Mouse (Mus musculus) intestine, embryonic 14.5 days (tissue): ENCODE measurements around the gene Gm498. TPM values are rescaled to one million over a fixed set of nuclear protein-coding genes. Genes with fewer than 3 reads are reported as not detected.

Experiments
- ATAC-seq: fragments of 200-750 bp; cut with Nextera tagmentation; replicated peaks from 2 replicates; pipeline ENCODE4 v1.8.0; 2017; ENCODE audit warnings: low read depth, moderate number of reproducible peaks, moderate TSS enrichment, moderate library complexity; ENCODE audit not compliant: low FRiP score, low TSS enrichment
- DNase-seq: peaks from one replicate; pipeline ENCODE4 v3.0.0-alpha.2; 2018; ENCODE audit warnings: low spot score
- H3K27ac ChIP-seq: fragments of 300-500 bp; sonication (generic); 2 replicates; pipeline ENCODE4 v1.5.1; 2014; ENCODE audit warnings: low read depth, mild to moderate bottlenecking, control low read depth
- H3K27me3 ChIP-seq: fragments of 300-500 bp; sonication (generic); replicated peaks from 2 replicates; pipeline ENCODE4 v1.6.1; 2014; ENCODE audit warnings: low read length, control low read depth; ENCODE audit not compliant: control insufficient read depth, insufficient read depth
- H3K36me3 ChIP-seq: fragments of 300-500 bp; sonication (generic); 2 replicates; pipeline ENCODE4 v1.6.1; 2014; ENCODE audit warnings: low read length, control low read depth; ENCODE audit not compliant: control insufficient read depth, insufficient read depth
- H3K4me1 ChIP-seq: fragments of 300-500 bp; sonication (generic); replicated peaks from 2 replicates; pipeline ENCODE4 v1.6.1; 2014; ENCODE audit warnings: low read length, control low read depth, mixed read lengths; ENCODE audit not compliant: control insufficient read depth, insufficient read depth
- H3K4me2 ChIP-seq: fragments of 300-500 bp; sonication (generic); 2 replicates; pipeline ENCODE4 v1.6.1; 2014; ENCODE audit warnings: low read length
- H3K4me3 ChIP-seq: fragments of 300-500 bp; sonication (generic); 2 replicates; pipeline ENCODE4 v1.5.1; 2014; ENCODE audit warnings: low read depth, low read length, control low read depth, mixed read lengths
- H3K9ac ChIP-seq: fragments of 300-500 bp; sonication (generic); 2 replicates; pipeline ENCODE4 v1.6.1; 2014; ENCODE audit warnings: mild to moderate bottlenecking, low read length
- H3K9me3 ChIP-seq: fragments of 300-500 bp; sonication (generic); 2 replicates; pipeline ENCODE4 v1.6.1; 2016; ENCODE audit warnings: low read length, control low read depth; ENCODE audit not compliant: control insufficient read depth
- WGBS: fragments of 180-500 bp; shearing (Covaris S2); extraction: QIAGEN DNeasy Blood & Tissue Kit; methylation state at CpG from one replicate; pipeline ENCODE4 v1.1.7; 2014; 5-methylcytosine and 5-hydroxymethylcytosine counted together
- polyA plus RNA-seq: library from polyadenylated mRNA; unstranded; fragments of >200 nt; fragmentation: Nextera tagmentation; extraction: Ambion mirVana; gene quantifications from 2 replicates; pipeline ENCODE4 v1.2.1, GENCODE M21; 2014

Gene Gm498
- polyA plus RNA-seq, 1 experiment from 2014 or later = not detected

DNA sequence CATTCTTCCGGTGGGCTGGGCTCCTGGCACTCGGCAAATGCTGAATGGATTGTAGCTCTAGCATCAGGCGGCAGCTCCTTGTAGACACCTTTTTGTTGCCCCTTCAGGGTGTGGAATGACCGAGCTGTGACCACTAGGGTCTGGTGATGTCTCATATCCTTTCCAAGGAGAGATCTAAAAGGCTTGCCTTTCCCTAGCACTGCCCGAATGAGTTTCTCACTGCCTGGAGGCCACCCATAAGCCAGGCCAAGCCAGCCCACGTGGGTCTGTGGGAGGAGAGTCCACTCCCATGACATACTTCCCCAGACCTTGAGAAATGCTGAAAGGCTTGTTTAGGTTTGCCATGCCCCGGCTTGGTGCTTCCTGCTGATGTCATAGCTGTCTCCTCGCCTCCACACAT is 34.4 kb upstream of the Gm498 start:
- Histone ChIP-seq H3K27me3 (no peaks in the 10 kb centered on the region), H3K9ac (no peak overlapping the region), H3K36me3 (peaks cover 8% of the 10 kb centered on the region), H3K9me3 (no peaks in the 10 kb centered on the region), H3K4me2 (no peak overlapping the region), H3K4me3 (no peak overlapping the region), H3K4me1 (peaks cover 16% of the 10 kb centered on the region), H3K27ac (no peak overlapping the region)
- DNase-seq (no peak), ATAC-seq (no peak)
- WGBS = 73% methylated on average over 8 of the region's 8 CpGs

DNA sequence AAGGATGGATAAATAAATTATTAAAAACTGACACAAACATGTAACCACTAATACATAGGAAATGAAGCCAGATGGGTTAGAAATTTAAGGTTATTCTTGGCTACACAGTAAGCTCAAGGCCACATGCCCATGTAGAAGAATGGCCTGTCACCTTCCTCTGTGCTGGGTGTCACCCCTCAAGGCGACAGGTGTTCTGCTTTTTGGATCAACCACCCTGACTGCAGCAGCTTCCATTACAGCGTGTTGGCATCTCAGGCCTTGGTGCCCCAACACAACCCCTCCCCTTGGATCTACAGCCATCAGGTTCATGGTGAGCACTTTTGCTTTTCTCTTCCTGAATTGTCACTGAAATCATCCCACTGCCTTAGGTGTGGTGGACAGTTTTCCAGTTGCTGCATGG is 34.0 kb upstream of the Gm498 start:
- 94% methylated on average over 2 of the region's 2 CpGs for WGBS
- DNase-seq (no peak), ATAC-seq (no peak)
- Histone ChIP-seq H3K36me3 (peaks cover 11% of the 10 kb centered on the region), H3K27ac (no peak overlapping the region), H3K9me3 (no peaks in the 10 kb centered on the region), H3K9ac (no peak overlapping the region), H3K27me3 (no peaks in the 10 kb centered on the region), H3K4me3 (no peak overlapping the region), H3K4me1 (peaks cover 16% of the 10 kb centered on the region), H3K4me2 (no peak overlapping the region)

DNA sequence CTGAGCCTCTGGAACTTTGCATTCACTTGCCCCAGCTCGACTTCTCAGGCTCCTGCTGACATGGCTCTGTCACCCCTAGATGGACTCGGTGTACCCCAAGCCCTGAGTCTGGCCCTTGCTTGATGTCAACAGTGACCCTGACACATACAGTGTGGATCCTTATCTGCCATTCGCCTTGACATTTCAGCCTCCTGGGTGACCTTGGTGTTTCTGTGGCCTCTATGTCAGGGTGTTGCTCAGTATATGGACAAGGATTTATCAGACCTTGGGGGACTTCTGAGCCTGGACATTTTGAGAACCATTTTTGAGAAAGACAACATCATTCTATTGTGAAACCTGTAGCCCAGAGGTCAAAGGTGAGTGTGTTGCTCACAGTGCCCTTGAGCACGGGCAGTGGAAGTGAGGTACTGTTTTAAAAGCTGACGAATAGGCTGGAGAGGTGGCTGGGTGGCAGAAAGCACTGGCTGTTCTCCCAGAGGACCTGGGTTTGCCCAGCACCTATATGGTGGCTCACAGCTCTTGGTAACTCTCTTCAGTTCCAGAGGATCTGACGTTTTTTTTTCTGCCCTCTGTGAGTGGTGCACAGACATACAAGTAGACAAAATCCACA is 33.0 kb upstream of the Gm498 start:
- Histone ChIP-seq H3K4me3 (no peak overlapping the region), H3K9me3 (no peaks in the 10 kb centered on the region), H3K36me3 (peaks cover 22% of the 10 kb centered on the region), H3K4me2 (no peak overlapping the region), H3K27me3 (no peaks in the 10 kb centered on the region), H3K9ac (no peak overlapping the region), H3K27ac (no peak overlapping the region), H3K4me1 (peaks cover 16% of the 10 kb centered on the region)
- DNase-seq = no peak
- ATAC-seq = no peak
- WGBS = 80% methylated on average over 6 of the region's 6 CpGs

DNA sequence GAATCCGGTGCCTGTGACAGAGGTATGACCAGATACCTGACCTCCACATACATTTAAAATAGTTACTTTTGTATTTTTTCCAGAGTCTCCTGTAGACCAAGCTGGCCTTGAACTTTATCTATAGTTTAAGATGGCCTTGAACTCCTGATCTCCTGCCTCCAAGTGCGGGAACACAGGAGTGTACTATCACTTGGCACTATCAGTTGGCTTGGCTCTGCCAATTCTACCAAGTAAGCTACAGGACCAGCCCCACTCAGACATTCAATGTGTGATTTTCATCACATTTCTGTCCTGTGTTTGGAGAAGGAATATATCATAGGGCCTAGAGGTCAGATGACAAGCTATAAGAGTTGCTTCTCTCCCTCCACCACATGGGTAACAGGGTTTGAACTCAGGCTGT is 32.3 kb upstream of the Gm498 start:
- H3K4me2 ChIP-seq = no peak overlapping the region
- no peaks in the 10 kb centered on the region for H3K9me3 ChIP-seq
- H3K36me3 ChIP-seq = peaks cover 28% of the 10 kb centered on the region
- ATAC-seq = no peak
- no peak for DNase-seq
- H3K9ac ChIP-seq = no peak overlapping the region
- no peak overlapping the region for H3K4me3 ChIP-seq
- no peak overlapping the region for H3K27ac ChIP-seq
- no peaks in the 10 kb centered on the region for H3K27me3 ChIP-seq
- peaks cover 16% of the 10 kb centered on the region for H3K4me1 ChIP-seq
- WGBS = 85% methylated on average over 2 of the region's 2 CpGs

DNA sequence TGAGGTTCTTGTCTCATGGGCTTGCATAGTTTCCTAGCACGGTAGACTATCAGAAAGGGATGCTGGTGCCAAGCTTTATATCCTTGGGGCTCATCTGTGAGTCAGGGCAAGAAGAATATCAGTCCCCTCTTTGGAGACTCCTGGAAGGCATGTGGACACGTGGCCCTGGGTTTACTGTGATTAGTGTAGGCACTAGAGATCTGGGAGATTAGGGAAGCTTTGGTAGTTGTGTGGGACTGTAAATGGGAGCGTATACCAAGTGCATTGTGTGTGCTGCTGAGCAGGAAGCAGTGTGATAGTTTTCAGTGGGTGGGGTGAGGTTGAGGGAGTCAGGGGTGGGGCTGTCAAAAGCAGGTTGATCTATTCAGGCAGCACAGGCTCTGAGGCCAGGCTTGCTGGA is 31.7 kb upstream of the Gm498 start:
- Histone ChIP-seq H3K4me1 (peaks cover 16% of the 10 kb centered on the region), H3K9me3 (no peaks in the 10 kb centered on the region), H3K27ac (no peak overlapping the region), H3K4me3 (no peak overlapping the region), H3K27me3 (no peaks in the 10 kb centered on the region), H3K36me3 (peaks cover 34% of the 10 kb centered on the region), H3K4me2 (no peak overlapping the region), H3K9ac (no peak overlapping the region)
- ATAC-seq (peak; percentile 40; the same call in 1 of the 2 replicates), DNase-seq (no peak)
- 64% methylated on average over 3 of the region's 3 CpGs for WGBS

DNA sequence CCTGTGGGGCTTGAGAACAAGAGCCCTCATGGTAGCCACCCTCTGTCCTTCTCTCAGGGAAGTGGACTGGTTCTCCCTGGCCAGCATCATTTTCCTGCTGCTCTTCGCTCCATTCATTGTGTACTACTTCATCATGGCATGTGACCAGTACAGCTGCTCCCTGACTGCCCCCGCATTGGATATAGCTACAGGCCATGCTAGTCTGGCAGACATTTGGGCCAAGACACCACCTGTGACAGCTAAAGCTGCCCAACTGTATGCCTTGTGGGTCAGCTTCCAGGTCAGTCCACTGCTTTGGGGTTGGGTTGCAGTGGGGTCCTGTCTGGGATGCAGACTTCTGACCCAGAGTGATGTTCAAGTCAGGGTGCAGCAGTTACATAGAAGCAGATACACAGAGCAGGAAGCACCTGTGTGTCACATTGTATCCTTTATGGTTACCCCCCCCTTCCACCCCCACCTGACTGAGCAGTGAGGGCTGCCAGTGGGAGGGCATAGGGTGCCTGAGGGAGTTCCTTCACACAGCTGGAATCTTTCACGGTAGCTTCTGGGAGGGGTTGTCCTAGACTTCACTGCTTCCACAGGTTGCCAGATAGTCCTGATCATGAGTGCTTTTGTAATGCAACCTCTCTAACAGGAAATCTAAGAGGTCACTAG is 28.8 kb upstream of the Gm498 start:
- ATAC-seq (no peak), DNase-seq (no peak)
- no peaks in the 10 kb centered on the region for H3K9me3 ChIP-seq
- no peak overlapping the region for H3K4me2 ChIP-seq
- 83% methylated on average over 3 of the region's 3 CpGs for WGBS
- H3K36me3 ChIP-seq = peaks cover 63% of the 10 kb centered on the region
- H3K27me3 ChIP-seq = no peaks in the 10 kb centered on the region
- no peak overlapping the region for H3K9ac ChIP-seq
- H3K4me3 ChIP-seq = no peak overlapping the region
- H3K27ac ChIP-seq = no peak overlapping the region
- 0 out of 2 replicates have a peak, but pooled peaks cover 6% of the 10 kb centered on the region for H3K4me1 ChIP-seq

DNA sequence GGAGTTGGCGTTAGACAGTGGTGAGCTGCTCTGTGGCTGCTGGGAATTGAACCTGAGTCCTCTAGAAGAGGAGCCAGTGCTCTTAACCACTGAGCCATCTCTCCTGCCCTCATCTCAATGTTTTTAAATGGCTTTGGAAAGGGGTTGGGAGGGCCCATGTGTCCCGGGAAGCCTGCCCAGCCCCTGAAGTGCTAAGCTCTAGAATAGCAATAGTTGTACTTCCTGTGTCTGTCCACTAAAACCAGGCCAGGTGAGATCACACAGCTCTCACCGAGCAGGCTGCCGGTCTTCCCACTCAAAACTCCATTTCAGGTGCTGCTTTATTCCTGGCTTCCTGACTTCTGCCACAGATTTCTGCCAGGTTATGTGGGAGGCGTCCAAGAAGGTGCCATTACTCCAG is 26.5 kb upstream of the Gm498 start:
- Histone ChIP-seq H3K4me3 (no peak overlapping the region), H3K9me3 (no peaks in the 10 kb centered on the region), H3K36me3 (peaks cover 86% of the 10 kb centered on the region), H3K9ac (no peak overlapping the region), H3K4me2 (no peak overlapping the region), H3K27me3 (no peaks in the 10 kb centered on the region), H3K27ac (no peak overlapping the region), H3K4me1 (0 out of 2 replicates have a peak, but pooled peaks cover 3% of the 10 kb centered on the region)
- WGBS = 90% methylated on average over 5 of the region's 5 CpGs
- DNase-seq (no peak), ATAC-seq (no peak)

DNA sequence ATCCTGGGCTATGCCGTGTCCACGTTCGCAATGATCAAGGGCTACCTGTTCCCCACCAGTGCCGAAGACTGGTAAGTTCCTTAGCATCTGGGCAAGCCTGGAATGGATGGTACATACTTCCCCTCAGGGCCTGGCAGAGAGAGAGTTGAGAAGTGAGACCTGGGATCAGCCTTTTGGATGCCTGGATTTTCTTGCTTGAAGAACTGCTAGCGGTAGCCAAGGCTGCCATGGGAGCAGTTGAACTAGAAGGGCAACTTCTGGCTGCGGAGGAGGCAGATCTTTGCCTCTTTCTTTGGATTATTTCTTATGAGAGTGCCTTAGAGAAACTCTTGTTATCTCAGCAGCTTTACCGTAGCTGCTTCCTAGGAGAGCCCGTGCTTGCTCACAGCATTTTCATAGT is 25.3 kb upstream of the Gm498 start:
- no peak for DNase-seq
- Histone ChIP-seq H3K4me3 (no peak overlapping the region), H3K4me2 (no peak overlapping the region), H3K27me3 (no peaks in the 10 kb centered on the region), H3K9me3 (no peaks in the 10 kb centered on the region), H3K36me3 (peaks cover 98% of the 10 kb centered on the region), H3K27ac (no peak overlapping the region), H3K4me1 (no peaks in the 10 kb centered on the region), H3K9ac (no peak overlapping the region)
- no peak for ATAC-seq
- WGBS = 98% methylated on average over 8 of the region's 8 CpGs
